In genomic region chr8:116359761-116360160, GRCm38 (mm10) we compare ENCODE assay signal across 34 mouse cellular contexts.
"Had no signal": no experiment of that assay in that cellular context is flagged by ENCODE, and none has a peak within 500 bp of the region (broad histone marks: within the 10 kb centered on the region; RNA-seq: fewer than 3 reads in every experiment).

No protein-coding gene starts in this region.

- ATAC-seq: hindbrain, embryonic 16.5 days; hindbrain, postnatal 0 days; inflammation-experienced regulatory T-cells, adult 6 months; intestine, embryonic 15.5 days; intestine, embryonic 16.5 days; intestine, postnatal 0 days had no signal

- H3K27me3 ChIP-seq: heart, embryonic 12.5 days; heart, embryonic 13.5 days; heart, embryonic 15.5 days; hindbrain, embryonic 12.5 days; hindbrain, embryonic 13.5 days; hindbrain, embryonic 15.5 days; intestine, embryonic 15.5 days; kidney, embryonic 15.5 days had no signal

- H3K36me3 ChIP-seq: heart, embryonic 10.5 days; heart, embryonic 12.5 days; heart, embryonic 13.5 days; heart, embryonic 15.5 days; hindbrain, embryonic 10.5 days; hindbrain, embryonic 12.5 days; hindbrain, embryonic 13.5 days; hindbrain, embryonic 15.5 days; intestine, embryonic 15.5 days; kidney, embryonic 15.5 days had no signal

- H3K4me3 ChIP-seq: heart, embryonic 10.5 days; heart, embryonic 12.5 days; heart, embryonic 13.5 days; heart, embryonic 15.5 days; hindbrain, embryonic 10.5 days; hindbrain, embryonic 12.5 days; hindbrain, embryonic 13.5 days; hindbrain, embryonic 15.5 days; intestine, embryonic 15.5 days; kidney, embryonic 15.5 days; layer of hippocampus, adult 2 months had no signal

- H3K9ac ChIP-seq: heart, embryonic 12.5 days; heart, embryonic 13.5 days; heart, embryonic 15.5 days; hindbrain, embryonic 12.5 days; hindbrain, embryonic 13.5 days; hindbrain, embryonic 14.5 days; hindbrain, embryonic 15.5 days; intestine, embryonic 15.5 days; kidney, embryonic 15.5 days had no signal

- H3K4me1 ChIP-seq: heart, embryonic 15.5 days; hindbrain, embryonic 15.5 days had no signal

- DNase-seq: heart, postnatal 10 days; heart, postnatal 14 days; heart, postnatal 36 days; kidney, adult 11 months; kidney, adult 18-20 months; kidney, adult 2 months; kidney, adult 8-10 months; kidney, adult 9 months; kidney, postnatal 10 days; kidney, postnatal 14 days; kidney, postnatal 25 days; kidney, postnatal 36 days; kidney, postnatal 4 days; layer of hippocampus, adult 9-11 months; layer of hippocampus, postnatal 36 days had no signal

- H3K27ac ChIP-seq: heart, embryonic 10.5 days; heart, embryonic 13.5 days; heart, embryonic 15.5 days; hindbrain, embryonic 10.5 days; hindbrain, embryonic 12.5 days; hindbrain, embryonic 13.5 days; hindbrain, embryonic 14.5 days; hindbrain, embryonic 15.5 days; hindbrain, postnatal 0 days; intestine, embryonic 15.5 days; kidney, embryonic 15.5 days; kidney, postnatal 0 days; layer of hippocampus, adult 2 months had no signal

- H3K4me2 ChIP-seq: heart, embryonic 11.5 days; heart, embryonic 12.5 days; heart, embryonic 13.5 days; heart, embryonic 15.5 days; hindbrain, embryonic 12.5 days; hindbrain, embryonic 13.5 days; hindbrain, embryonic 14.5 days; hindbrain, embryonic 15.5 days; intestine, embryonic 15.5 days; kidney, embryonic 15.5 days had no signal

- H3K9me3 ChIP-seq: heart, embryonic 10.5 days; heart, embryonic 12.5 days; heart, embryonic 13.5 days; heart, embryonic 15.5 days; hindbrain, embryonic 10.5 days; hindbrain, embryonic 12.5 days; hindbrain, embryonic 13.5 days; hindbrain, embryonic 15.5 days; intestine, embryonic 15.5 days; kidney, embryonic 15.5 days had no signal
